Mouse (Mus musculus) skeletal muscle tissue, postnatal 0 days (tissue): ENCODE data around the gene Cacna1f. TPM values are rescaled to one million over a fixed set of nuclear protein-coding genes. Genes with fewer than 3 reads are reported as not detected.

Experiments
- polyA plus RNA-seq: library from polyadenylated mRNA; unstranded; fragments of >200 nt; fragmentation: Nextera tagmentation; extraction: Ambion mirVana; gene quantifications from 2 replicates; pipeline ENCODE4 v1.2.1, GENCODE M21; 2015

Cacna1f gene
- polyA plus RNA-seq = not detected in 2 replicates

GRCm38 (mm10) chrX:7606783-7607182, at the start of gene Cacna1f:
Cacna1f (plus strand) TSS chrX:7607083.

DNA sequence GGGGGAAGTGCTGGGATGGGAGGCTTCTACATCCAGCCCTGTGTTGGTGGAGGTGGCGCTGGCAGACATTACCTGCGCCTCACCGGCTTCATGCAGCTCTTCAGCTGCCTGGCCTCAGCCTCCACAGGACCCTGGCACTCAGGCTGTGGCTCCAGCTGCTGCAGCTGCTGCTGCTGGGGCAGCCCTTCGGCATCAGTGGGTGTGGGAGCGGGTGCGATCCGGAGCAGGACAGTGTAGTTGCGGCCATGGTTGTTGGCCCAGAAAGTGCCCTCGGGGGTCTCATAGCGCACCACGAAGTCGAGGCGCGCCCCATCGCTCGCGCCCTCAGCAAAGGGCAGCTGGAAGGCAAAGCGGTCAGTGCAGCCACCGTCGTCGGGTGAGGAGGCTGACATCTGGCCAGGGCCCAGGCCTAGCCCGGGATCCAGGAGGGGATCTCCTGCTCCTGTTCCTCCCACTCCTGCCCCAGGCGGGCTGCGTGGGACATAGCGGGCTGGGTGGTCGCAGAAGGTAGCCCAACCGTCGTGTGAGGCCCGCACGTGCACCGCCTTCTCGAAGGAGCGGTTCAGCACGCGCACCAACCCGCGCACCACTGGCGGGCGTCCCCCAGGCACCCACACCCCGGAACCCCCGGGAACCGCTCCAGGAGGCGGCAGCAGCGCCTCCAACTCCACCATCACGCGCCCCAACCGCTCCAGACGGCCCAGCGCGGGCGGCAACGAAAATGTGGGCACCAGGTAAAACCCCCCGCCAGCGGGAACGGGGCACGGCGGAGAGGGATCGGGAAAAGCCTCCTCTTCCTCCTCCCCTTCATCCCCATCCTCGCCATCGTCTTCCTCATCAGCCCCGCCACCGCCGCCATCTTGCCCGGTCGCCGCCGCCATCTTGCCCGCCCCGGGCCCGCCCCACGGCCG, 33.5 kb upstream of the Cacna1f start, which contains the start of gene Foxp3:
Gene Foxp3, plus strand, starts transcription at position 469 of the 911 bp plus-strand sequence.

GRCm38 (mm10) chrX:7574087-7574884, 32.6 kb upstream of the Cacna1f start, which contains the start of gene Ppp1r3f:
Ppp1r3f (minus strand) TSS chrX:7574283.

GRCm38 (mm10) chrX:7604879-7605574, 1.9 kb upstream of the Cacna1f start, which contains the start of gene Ccdc22:
Ccdc22 (minus strand) TSS chrX:7605517.

DNA sequence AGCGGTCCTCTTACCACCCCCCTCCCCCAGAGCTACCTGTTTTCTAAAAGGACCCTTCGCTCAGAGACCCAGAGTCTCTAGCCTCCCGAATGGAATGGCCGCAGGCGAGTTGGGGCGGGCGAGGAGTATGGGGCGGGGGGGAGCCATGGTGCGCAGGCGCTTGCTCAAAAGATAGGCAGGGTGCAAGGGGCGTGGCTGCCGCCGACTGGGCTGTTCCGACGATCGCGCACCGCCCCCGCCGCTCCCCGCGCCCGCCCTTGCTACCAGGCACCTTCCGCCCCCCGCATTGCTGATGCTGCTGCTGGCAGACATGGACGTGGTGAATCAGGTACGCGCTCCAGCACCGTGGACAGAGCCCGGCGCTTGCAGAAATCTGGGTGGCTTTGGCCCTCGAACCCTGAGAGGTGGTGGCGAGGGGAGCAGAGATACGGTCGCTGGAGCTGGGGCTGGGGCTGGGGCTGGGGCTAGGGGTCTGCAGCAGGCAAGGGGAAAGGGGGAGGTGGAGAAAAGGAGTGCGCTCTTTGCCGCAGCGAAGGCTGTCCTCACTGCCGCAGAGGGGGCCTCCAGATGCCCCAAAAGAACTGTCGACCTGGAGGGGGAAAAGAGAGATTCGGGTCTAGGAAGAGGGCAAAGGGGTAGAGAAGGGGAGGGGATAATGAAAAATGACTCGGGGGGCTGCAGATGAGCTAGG, 31.7 kb downstream of the Cacna1f start, which contains the start of gene Syp:
Gene Syp, plus strand, starts transcription at position 71 of the 691 bp plus-strand sequence.

DNA sequence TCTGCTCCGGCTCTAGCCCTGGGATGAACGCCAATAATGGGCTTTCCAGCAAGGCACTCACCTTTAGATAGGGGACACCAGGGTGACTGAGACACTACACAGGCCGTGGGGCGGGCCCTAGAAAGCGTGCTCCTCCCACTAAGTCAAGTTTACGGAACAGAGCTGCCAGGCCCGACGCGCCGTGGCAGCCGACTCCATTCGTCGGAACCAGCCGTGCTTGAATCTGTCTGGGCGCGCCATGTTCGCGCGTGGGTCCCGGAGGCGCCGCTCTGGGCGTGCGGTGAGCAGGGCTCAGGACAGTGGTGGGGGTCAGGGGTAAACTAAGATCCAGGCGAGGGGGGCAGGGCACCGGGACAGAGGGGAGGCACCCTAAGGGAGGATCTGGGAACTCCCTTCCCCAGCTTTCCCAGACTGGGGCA, 50.3 kb downstream of the Cacna1f start, which contains the start of gene Prickle3:
Gene Prickle3, plus strand, starts transcription at position 40 of the 419 bp plus-strand sequence.

DNA sequence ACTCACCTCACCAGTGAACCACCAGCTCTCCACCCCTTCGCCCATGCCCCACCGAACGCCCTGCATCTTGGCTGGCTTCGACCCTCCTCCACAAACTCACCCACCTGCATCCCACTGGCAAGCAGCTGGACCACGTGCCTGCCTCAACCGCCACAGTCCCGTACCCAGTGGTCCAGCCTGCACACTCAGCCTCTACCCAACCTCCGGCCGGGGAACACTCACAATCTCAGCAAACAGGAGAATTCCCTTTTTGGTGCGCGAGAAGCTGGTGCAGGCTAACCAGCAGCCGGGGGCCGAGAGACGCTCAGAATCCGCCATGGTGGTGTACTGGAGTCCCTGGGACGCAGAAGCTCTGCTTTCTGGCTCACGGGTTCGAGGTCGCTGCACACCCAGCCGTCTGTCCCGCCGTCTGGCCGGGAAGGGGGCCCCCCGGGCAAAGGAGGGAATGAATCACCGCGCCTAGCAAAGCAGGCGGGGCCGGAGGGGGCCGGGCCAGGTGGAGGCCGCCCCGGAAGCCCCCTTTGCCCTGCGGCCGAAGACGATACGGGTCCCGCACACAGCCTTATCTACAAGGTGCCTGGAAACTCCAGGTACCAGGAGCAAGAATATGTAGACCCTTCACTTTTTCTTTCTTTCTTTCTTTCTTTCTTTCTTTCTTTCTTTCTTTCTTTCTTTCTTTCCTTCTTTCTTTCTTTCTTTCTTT, 64.2 kb downstream of the Cacna1f start, which contains the start of gene Plp2:
Gene Plp2, minus strand, starts transcription at position 470 of the 703 bp plus-strand sequence.

DNA sequence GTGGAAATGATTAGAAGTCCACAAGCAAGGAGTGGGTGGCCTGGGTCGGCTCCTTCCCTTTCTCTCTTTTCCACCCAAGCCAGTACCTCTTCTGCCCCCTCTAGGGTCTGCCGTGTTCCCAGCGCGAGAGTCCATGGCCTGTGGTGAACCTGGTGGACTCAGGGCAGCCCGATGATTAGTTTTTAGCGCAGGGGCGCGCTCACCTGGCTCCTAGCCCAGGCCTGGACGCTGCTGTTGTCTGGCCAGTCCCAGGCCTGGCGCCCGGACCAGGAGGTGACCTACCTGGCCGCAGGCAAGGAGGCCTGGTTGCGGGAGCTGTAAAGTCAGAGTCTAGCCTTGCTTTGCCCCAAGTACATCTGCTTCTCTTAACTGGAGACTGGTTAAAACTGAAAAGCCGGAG, 74.0 kb downstream of the Cacna1f start, which contains the start of gene Magix:
Gene Magix, minus strand, starts transcription at position 388 of the 400 bp plus-strand sequence.

Other genes starting within 250 kb of the Cacna1f start
- gene Usp27x, start 231.3 kb upstream of the Cacna1f start, polyA plus RNA-seq = 0.27 and 0.28 TPM in 2 replicates
- gene Foxp3, start 33.4 kb upstream of the Cacna1f start, polyA plus RNA-seq = 0.04 and 0.06 TPM in 2 replicates
- gene Ppp1r3f, start 32.8 kb upstream of the Cacna1f start, polyA plus RNA-seq = 0.77 and 1.1 TPM in 2 replicates
- 15.3 and 15.9 TPM in 2 replicates for gene Ccdc22, start 1.6 kb upstream of the Cacna1f start, polyA plus RNA-seq
- 0.38 and 0.44 TPM in 2 replicates for gene Syp, start 31.4 kb downstream of the Cacna1f start, polyA plus RNA-seq
- 5.2 and 5.6 TPM in 2 replicates for gene Prickle3, start 50.2 kb downstream of the Cacna1f start, polyA plus RNA-seq
- 105 and 108 TPM in 2 replicates for gene Plp2, start 64.3 kb downstream of the Cacna1f start, polyA plus RNA-seq
- 1.1 and 1.4 TPM in 2 replicates for gene Magix, start 74.2 kb downstream of the Cacna1f start, polyA plus RNA-seq
- 19.0 and 19.1 TPM in 2 replicates for gene Gpkow, start 90.0 kb downstream of the Cacna1f start, polyA plus RNA-seq
- gene Wdr45, start 107.2 kb downstream of the Cacna1f start, polyA plus RNA-seq = 35.2 and 35.6 TPM in 2 replicates
- not detected in 2 replicates for gene Gm45208, start 115.2 kb downstream of the Cacna1f start, polyA plus RNA-seq
- 17.1 and 24.0 TPM in 2 replicates for gene Praf2, start 121.4 kb downstream of the Cacna1f start, polyA plus RNA-seq
- 2.5 and 3.2 TPM in 2 replicates for gene Ccdc120, start 143.8 kb downstream of the Cacna1f start, polyA plus RNA-seq
- gene Tfe3, start 155.5 kb downstream of the Cacna1f start, polyA plus RNA-seq = 9.9 and 12.4 TPM in 2 replicates
- gene Gripap1, start 182.7 kb downstream of the Cacna1f start, polyA plus RNA-seq = 21.5 and 23.4 TPM in 2 replicates
- 0.35 and 0.51 TPM in 2 replicates for gene Kcnd1, start 215.2 kb downstream of the Cacna1f start, polyA plus RNA-seq
- gene Otud5, start 234.3 kb downstream of the Cacna1f start, polyA plus RNA-seq = 17.6 and 21.4 TPM in 2 replicates